ENCODE assay signal across 25 mouse cellular contexts in the genomic region with DNA sequence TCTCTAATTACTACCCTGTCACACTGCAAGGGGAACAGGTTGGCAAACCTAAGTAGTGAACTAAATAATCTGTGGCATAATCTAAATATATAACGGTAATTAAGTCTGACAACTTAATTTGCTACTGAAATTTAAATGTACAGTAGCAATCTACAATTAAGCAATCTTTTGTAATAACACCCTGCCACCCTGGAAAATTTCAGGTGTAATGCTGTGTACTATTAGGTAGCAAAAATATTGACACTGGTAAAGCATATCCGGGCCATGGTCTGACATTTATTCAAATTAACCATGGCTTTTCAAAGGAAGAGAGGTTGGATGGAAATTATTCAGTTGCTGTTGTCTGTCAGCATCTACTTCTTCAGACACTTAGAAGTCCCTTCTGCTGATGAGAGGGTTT.
"Had no signal": no experiment of that assay in that cellular context is flagged by ENCODE, and none has a peak within 500 bp of the region (broad histone marks: within the 10 kb centered on the region; RNA-seq: fewer than 3 reads in every experiment).

No protein-coding gene starts in this region.

- H3K4me2 ChIP-seq: hindbrain, embryonic 12.5 days; hindbrain, embryonic 14.5 days; intestine, embryonic 15.5 days; limb, embryonic 12.5 days; liver, embryonic 11.5 days; liver, embryonic 13.5 days; liver, embryonic 15.5 days had no signal

- H3K27ac ChIP-seq: gastrocnemius, adult 2 months; heart, adult 2 months; hindbrain, embryonic 10.5 days; hindbrain, embryonic 12.5 days; hindbrain, embryonic 14.5 days; intestine, embryonic 15.5 days; layer of hippocampus, adult 2 months; left cerebral cortex, adult 2 months; limb, embryonic 10.5 days; limb, embryonic 12.5 days; liver, embryonic 13.5 days; liver, embryonic 15.5 days had no signal

- H3K9me3 ChIP-seq: heart, embryonic 10.5 days; hindbrain, embryonic 10.5 days; hindbrain, embryonic 12.5 days; intestine, embryonic 15.5 days; liver, embryonic 13.5 days; liver, embryonic 15.5 days had no signal

- H3K9ac ChIP-seq: hindbrain, embryonic 12.5 days; hindbrain, embryonic 14.5 days; intestine, embryonic 15.5 days; limb, embryonic 12.5 days; liver, embryonic 13.5 days; liver, embryonic 15.5 days; liver, postnatal 0 days had no signal

- ATAC-seq: hindbrain, embryonic 16.5 days; inflammation-experienced regulatory T-cells, adult 6 months had no signal

- H3K36me3 ChIP-seq: heart, embryonic 10.5 days; hindbrain, embryonic 10.5 days; hindbrain, embryonic 12.5 days; intestine, embryonic 15.5 days; limb, embryonic 10.5 days; limb, embryonic 12.5 days; liver, embryonic 13.5 days; liver, embryonic 15.5 days had no signal

- H3K27me3 ChIP-seq: hindbrain, embryonic 12.5 days; intestine, embryonic 15.5 days; limb, embryonic 12.5 days; liver, embryonic 13.5 days; liver, embryonic 15.5 days had no signal

- H3K4me3 ChIP-seq: gastrocnemius, adult 2 months; heart, adult 2 months; heart, embryonic 10.5 days; hindbrain, embryonic 10.5 days; hindbrain, embryonic 12.5 days; intestine, embryonic 15.5 days; layer of hippocampus, adult 2 months; left cerebral cortex, adult 2 months; limb, embryonic 10.5 days; limb, embryonic 12.5 days; liver, embryonic 13.5 days; liver, embryonic 15.5 days had no signal

- DNase-seq: gastrocnemius, adult 2 months; gastrocnemius, postnatal 10 days; gastrocnemius, postnatal 25 days; heart, adult 2 months; kidney, adult 18-20 months; kidney, adult 8-10 months; kidney, postnatal 10 days; kidney, postnatal 25 days; kidney, postnatal 4 days; liver; liver, embryonic 13.5 days; liver, postnatal 0 days had no signal

- H3K4me1 ChIP-seq: heart, embryonic 10.5 days; hindbrain, embryonic 10.5 days; hindbrain, embryonic 12.5 days; intestine, embryonic 15.5 days; limb, embryonic 10.5 days; limb, embryonic 12.5 days; liver, embryonic 13.5 days; liver, embryonic 15.5 days had no signal
